Mouse (Mus musculus): ENCODE measurements around the gene Ptprg.
A peak's percentile ranks its signal among the peaks of the same experiment; 100 is the strongest.
"Not testable (repeated sequence)": the region's sequence is repeated elsewhere in the genome, so short reads cannot be mapped to it uniquely, and the experiment has no call there.

The Ptprg gene

GRCm38 (mm10) chr14:12284141-12284912 is 731.0 kb downstream of the Ptprg start, which contains the start of gene 3830406C13Rik:
Gene 3830406C13Rik, plus strand, starts transcription at chr14:12284173.
- peak; percentile 82 for DNase-seq

- not testable (repeated sequence) for DNase-seq
Observed at GRCm38 (mm10) chr14:12289747-12290146, 736.4 kb downstream of the Ptprg start.
